Mouse (Mus musculus): ENCODE results near the gene Pik3r1.

Pik3r1 gene

DNA sequence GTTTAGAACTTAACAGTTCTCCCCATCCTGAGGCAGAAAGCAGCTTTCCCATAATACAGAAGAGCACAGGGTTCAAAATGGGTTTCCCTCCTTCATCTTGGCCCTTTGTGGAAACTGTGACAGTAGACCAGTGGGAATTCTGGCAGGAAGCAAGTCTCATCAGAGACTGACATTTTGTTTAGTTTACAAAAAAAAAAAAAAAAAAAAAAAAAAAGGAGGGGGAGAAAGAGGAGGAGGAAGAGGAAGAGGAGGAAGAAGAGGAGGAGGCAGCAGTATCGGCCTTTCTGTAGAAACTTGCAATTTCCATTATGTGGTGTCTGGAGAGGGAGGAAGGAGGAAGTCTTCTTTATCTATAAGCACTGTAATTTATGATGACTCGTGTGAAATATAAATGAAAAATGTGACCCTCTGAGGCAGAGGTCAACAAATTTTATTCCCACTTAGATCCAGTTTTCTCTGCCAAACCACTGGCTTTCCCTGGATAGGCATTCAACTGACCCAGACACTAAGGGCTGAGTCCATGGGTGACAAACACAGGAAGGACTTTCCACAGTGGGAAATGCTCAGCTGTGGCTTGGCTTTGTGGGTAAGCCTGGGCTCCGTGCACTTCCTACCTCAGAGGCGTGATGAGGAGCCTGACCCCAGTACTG lies 28.2 kb downstream of the Pik3r1 start:
- DNase-seq (ENCODE audit: low spot score in 2 of 2) = no peak

DNA sequence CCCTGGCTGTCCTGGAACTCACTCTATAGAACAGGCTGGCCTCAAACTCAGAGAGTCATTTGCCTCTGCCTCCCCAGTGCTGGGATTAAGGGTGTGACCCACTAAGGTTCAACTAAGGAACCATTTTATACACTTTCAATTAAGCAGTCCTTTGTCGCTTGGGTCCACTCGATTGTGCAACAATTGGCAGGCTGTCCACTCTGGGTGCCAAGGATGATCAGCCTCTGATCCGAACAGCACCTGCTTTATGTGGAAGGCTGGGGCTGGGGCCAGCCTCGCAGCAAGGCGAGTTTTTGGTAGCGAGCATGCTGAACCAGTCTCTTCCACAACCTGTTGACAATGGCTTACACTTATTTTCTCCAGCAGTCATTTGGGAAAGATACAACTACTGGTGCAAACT lies 29.2 kb downstream of the Pik3r1 start:
- DNase-seq (ENCODE audit: low spot score in 2 of 2) = no peak

DNA sequence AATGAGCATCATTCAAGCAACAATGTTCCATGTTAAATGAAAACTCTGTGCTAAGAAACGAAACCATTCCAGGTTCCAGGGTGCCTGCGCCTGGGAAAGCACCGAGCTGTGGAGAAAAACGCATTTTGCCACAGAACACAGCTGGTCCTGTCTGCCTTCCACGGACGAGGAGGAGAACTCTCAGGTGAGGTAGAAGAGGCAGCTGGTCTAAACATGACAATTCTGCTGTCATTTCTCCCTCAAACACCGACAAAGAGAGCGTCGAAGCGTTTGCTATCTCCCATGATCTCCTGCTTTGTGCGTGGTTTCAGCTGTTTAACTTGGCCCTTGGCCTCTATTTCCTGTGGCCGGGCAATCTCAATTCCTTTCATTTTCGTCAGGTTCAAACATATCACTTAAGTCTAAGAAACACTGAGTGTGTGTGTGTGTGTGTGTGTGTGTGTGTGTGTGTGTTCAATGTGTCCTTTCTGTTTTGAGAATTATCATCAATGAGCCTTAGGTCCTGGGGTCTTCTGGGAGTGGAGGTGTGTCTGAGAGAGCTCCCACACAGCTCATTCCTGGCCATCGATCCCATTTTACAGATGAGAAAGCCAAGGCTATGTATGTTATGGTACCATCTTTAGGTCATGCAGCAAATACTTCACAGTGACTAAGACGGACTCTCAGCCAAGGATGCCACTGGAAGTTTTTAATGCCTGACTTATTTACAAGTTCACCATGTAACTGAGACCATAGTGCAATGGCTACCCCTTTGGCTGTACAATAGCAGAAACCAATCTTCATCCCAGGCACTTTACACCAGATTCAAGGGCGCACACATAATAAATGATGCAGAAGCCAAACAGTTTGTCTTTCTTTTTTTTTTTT lies 31.3 kb downstream of the Pik3r1 start:
- DNase-seq (ENCODE audit: low spot score in 2 of 2) = no peak

DNA sequence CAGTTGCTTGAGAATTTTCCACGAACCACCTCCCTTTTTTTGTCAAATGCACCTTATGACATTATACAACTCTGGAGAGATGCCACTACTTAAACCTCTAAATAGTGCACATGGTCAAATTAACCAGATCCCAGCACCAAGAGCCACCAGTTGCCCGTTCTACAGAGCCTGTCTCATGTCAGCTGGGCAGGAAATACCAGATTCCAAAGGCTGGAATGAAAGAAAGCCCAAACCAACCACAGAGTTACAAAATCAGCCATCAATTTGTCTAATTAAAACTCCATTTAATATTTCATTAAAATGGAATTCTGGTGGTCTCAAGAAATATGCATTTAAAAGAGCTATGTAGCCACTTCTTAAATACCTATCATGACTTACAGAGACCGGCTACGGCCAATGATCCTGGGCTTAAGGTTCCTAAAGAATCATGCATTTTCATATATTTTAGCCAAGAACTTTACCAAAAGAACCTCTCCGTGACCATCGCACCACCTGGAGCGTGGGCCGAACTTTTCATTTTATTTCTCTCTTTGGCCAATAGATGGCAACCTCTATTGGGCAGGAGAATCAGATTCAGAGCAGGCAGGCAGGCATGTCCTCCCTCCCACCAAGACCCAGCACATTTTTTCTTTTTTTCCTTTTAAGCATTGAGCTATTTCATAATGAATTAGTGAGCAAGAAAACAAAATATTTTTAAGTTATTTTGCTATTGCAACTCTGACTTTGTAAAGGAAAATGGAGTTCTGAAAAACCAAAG lies 32.5 kb downstream of the Pik3r1 start:
- no peak for DNase-seq (ENCODE audit: low spot score in 2 of 2)

DNA sequence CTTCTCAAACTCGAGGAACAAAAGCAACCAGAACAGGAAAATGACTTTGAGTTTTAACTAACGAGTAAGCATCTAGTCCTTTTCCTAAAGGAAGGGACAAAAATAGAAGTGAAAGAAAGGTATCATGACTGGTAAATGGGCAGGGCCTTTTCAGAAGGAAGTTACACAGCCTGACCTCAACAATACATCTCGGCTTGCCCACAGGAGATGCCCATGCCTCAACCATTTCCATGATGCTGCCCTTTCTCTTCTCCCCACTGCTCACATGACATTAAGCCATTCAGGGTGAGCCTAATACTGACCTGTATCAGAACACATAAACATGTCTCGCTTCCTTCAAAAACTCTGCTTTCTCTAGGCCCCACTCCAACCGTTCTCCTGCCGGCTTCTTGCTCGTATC lies 33.8 kb downstream of the Pik3r1 start:
- DNase-seq (ENCODE audit: low spot score in 2 of 2) = no peak

DNA sequence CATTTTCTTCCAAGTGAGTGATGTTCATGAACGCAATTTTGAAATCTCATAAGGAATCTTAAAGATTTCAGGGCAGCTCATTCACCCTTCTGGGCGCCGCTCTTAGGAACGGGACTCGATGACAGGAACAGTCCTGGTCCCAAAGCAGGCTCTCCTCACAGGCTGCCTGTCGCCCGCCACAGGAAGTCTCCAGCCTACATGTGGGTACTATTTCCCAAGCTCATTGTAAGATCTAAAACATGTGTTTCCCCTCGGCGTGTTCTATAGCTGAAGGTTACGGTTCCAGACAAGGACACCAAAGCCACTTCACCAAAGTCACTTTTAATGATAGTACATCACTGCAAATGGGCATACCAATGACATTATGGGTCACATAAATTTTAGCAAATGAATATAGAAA lies 35.3 kb downstream of the Pik3r1 start:
- no peak for DNase-seq (ENCODE audit: low spot score in 2 of 2)

DNA sequence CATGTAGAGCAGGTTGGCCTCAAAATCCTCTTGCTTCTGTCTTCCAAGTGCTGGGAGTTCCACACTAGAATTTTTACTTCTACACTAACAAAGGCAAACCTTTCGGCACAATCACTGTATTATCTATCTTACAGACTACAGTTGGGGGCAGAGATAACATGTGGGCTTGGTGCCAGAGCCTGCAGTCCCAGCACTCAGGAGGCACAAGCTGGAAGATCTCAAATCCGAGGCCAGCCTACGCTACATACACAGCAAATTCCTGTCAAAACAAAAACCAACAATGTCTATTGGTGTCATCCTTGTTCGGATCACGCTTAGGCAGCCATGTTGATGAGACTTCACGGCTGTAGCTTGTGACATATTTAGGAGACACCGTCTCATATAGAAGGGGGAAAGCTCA lies 36.2 kb downstream of the Pik3r1 start:
- DNase-seq (ENCODE audit: low spot score in 2 of 2) = no peak

DNA sequence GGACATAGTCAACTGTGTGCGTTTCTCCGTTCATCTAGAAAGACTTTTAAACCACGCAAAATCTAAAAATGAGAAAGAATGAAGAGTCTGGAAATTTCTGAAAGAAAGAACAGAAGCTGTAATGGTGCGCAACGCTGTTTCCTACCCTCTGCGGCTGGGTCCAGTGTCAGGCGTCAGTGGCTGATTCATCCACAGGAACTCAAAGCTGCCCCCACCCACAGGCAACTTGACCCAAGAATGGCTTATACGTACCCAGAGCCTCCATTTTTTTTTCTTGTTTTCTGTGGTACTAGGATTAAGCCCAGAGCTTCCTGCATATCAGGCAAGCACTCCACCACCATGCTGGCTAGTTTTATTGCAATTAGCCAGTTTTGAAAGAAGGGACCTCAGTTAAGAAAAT lies 37.7 kb downstream of the Pik3r1 start:
- no peak for DNase-seq (ENCODE audit: low spot score in 2 of 2)

DNA sequence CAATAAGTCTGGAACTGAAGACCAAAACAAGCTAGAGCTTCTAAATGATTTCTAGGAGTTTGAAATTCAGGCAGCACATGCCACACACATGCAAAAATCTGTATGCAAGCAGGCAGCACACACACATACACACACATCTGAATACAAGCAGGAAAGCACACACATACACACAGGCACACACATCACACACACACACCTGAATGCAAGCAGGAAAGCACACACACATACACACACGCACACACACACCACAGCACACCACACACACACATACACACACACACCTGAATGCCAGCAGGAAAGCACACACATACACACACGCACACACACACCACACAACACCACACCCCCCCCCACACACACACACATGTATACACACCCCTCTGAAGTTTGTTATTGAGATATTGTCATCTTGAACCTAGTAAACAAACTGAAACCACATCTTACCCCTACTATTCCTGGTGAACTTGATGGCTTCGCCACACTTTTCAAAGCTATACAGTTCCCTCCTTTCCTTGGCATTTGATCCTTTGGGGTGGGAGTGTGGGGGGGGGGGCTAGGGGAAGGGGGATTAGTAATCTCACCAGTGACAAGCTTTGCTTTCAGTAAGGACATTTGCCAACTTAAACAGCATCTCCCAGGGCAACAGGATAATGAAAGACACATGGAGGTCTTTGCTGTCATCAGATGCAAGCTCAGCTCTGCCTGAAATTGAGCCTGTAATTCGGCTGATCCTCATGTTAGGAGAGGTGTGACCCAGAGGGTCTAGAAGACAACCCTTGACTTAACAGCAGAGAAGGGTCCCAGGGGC lies 38.6 kb downstream of the Pik3r1 start:
- DNase-seq (ENCODE audit: low spot score in 2 of 2) = peak in 1 of 2 experiments; percentile 31

DNA sequence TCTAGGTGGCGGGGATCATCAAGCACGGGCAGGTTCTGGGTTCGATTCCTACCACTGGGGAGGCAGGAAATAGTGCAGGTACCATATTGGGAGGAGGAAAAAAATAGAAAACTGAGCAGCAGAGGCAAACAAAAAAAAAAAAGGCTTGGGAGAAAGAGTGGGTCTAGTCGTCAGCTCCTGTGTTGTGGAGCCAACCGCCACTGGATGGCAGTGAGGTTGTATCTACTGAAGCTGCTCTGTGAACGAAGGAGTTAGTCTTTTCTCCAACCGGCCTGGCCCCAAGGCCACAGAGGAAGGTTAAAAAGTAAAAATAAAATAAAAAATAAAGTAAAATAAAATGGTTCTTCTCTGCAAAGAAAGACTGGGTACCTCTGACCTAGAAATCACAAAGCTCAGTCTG lies 39.2 kb downstream of the Pik3r1 start:
- DNase-seq (ENCODE audit: low spot score in 2 of 2) = peak in 1 of 2 experiments; percentile 52

DNA sequence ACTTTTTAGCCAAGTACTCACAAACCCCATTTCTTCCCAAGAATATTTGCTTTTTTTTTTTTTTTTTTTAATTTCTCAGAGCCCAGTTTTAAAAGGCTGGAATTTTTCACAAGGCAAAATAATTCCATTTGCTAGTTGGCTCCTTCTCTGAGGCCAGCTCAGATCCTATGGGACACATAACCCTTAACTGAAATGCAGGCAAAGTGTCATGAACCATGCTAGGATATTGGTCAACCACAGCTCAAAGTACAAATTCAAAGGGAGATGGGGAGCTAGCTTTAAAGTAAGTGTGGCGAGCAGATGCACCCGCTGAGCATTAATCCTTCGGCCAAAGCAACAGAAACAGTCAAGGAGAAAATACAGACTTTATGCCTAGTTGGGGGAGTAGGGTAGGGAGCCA lies 39.7 kb downstream of the Pik3r1 start:
- no peak for DNase-seq (ENCODE audit: low spot score in 2 of 2)

DNA sequence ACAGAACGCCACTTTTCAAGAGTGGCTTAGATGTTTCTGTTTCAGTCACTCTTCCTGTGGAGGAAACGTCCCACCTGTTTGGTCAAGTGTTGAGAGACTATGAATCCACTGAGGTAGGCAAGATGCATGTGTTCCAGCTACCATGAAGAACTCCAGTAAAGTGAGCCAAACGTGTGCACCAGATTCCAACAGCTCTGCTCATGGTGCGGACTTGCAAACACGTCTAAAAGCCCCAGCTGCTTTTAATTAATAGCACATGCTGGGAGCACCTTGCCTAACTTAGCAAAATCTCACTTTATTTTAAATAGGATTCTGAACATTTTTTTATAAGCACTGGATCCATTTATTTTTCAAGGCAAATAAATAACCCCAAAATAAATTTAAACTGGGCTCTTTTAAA lies 40.2 kb downstream of the Pik3r1 start:
- no peak for DNase-seq (ENCODE audit: low spot score in 2 of 2)

DNA sequence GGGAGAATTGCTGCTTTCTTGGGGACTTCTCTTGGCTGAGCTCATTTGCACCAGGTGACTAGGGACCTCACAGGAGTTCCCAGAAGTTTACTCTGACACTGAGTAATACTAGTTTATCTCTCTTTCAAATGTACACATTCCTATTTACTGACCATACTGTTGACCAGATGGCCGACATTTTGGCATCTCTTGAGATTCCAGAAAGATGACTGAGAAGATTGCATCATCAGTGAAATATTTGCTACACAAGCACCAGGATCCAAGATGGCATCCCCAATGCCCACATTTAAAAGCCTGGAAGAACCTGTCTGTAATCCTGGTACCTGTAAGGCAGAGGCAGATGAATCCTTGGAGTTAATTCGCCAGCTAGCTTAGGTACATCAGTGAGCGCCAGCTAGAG lies 41.1 kb downstream of the Pik3r1 start:
- DNase-seq (ENCODE audit: low spot score in 2 of 2) = no peak

DNA sequence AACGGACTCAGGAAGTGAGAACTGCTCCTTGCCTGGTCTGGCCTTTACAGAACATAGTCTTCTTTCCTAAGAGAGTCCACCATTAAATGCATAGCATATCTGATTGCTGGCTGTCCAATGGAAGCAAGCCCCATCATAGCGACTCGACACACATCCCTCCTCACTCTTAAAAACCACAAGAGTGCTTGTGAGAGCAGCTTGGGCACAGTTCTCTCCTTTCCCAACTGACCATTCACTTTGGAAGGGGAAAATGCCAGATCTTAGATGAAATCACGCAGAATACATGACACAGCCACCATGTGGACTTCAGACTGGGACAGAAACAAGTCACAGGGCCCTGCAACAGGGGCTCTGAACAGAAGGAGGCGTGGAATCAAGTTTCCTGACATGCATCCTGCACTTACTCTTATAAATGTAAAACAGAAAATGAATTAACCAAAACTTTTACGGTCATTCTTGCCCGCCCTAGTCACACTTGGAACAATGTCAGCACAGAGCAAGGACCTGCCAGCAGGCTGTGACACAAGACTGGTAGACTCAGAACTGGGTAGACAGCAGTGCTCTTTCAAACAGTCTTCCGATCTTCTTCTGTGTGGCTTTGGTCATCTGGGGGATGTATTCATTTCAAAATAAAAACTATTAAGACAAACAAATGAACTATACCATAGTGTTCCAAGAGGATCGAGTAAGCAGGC lies 46.0 kb downstream of the Pik3r1 start:
- DNase-seq (ENCODE audit: low spot score in 2 of 2) = no peak

DNA sequence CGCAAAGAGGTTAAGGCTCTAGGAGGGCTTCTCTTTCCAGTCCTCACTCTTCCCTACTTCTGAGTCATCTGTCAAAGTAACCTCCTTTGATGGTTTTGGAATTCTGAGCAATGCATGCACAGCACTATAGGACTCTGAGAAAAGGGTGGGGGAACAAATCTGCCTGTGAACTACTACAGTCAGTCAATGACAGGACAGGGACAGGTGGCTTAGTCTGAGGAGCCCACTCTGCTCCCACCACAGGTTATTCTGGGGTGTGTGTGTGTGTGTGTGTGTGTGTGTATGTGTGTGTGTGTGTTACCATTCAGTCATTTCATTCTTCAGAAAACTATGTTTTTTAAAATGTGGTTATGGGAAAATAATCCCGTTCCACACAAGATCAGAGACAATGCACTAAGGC lies 46.9 kb downstream of the Pik3r1 start:
- DNase-seq (ENCODE audit: low spot score in 2 of 2) = no peak

DNA sequence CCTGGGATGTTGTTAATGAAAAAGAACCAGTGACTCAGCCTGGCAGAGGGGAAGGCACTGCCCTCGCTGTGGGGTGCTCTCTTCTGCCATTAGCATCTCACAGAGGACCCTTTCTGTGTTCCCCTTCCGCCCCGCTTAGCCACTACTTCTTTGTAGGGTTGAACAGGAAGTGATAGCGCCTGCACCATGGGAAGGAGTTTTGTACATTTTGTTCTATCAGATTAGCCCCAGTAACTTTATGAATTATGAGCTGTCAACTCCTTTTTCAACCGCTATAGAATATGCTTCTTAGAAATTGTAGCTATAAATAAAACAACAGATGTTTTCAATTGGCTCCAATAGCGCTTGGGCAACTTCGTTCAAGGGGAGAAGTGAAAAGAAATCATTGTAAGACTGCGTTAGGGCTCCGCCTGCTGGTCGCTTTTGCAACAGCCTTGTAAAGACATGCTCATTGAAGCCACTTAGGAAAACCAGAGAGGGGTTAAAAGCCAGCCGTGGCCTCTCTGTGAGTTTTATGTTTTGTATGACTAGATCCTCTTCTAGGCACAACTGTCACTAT lies 48.6 kb downstream of the Pik3r1 start:
- DNase-seq (ENCODE audit: low spot score in 2 of 2) = peak; percentile 61 to 76

DNA sequence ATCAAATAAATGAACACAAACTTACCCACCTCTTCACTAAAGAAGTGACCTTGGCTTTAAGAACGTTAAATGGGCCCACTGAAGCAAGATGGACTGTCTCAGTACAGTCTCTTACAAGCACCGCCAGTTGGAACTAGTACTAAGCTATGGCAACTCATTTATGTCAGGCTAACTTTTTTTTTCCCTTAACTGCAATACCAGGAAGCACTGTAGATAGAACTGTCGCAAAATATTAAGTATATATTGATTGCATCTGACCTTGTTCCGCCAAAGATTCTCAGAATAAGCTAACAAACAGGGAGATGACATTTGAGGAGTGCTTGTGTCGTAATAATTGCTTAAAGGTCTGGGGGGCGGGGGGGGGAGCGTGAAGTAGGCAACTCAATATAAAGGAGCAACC lies 49.3 kb downstream of the Pik3r1 start:
- DNase-seq (ENCODE audit: low spot score in 2 of 2) = no peak

DNA sequence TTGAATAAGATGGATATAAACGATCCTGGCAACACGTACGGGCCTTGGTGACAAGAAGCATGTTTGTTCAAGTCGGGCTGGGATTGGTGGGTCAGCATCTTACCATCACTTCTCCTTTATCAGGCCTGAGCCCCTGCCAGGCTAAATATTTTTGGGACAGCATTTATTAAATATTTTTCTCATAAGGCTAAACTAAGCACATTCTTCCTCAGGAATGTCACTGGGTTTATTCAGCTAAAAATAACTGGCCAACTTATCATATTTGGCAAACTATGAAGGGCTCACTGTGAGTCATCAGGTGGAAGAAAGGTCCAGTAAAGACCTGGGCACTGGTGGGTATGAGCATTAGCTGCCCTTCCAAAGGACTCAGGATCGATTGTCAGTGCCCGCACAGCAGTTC lies 50.2 kb downstream of the Pik3r1 start:
- DNase-seq (ENCODE audit: low spot score in 2 of 2) = peak in 1 of 2 experiments; percentile 48

DNA sequence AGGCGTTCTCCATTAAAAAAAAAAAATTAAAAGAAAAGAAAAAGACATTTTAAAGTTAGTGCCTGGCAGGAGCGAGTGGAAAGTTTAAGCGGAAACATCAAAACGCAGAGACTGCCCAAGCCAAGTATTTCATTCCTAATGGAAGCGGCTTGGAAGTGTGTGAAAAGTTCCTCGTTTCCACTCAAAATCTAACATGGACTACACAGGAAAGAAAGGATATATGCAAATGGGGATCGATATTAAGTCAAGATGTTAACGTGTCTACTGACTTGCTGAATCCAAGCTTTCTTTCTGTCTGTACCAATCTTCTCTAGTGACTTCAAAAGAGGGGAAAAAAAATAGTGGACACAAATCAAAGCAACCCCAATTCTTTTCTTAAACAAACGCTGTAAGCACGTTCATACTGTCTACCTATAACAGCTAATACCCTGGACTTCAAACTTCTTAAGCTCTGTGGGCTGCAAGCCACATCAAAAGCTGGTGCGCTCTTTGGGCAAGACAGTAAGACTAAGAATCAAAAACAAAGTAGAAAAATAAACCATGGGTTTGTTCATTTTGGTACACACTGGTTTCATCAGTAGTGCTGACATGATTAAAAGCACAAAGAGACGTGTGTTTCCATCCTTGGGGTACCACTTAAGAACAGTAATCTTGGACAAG lies 54.5 kb downstream of the Pik3r1 start:
- DNase-seq (ENCODE audit: low spot score in 2 of 2) = no peak

DNA sequence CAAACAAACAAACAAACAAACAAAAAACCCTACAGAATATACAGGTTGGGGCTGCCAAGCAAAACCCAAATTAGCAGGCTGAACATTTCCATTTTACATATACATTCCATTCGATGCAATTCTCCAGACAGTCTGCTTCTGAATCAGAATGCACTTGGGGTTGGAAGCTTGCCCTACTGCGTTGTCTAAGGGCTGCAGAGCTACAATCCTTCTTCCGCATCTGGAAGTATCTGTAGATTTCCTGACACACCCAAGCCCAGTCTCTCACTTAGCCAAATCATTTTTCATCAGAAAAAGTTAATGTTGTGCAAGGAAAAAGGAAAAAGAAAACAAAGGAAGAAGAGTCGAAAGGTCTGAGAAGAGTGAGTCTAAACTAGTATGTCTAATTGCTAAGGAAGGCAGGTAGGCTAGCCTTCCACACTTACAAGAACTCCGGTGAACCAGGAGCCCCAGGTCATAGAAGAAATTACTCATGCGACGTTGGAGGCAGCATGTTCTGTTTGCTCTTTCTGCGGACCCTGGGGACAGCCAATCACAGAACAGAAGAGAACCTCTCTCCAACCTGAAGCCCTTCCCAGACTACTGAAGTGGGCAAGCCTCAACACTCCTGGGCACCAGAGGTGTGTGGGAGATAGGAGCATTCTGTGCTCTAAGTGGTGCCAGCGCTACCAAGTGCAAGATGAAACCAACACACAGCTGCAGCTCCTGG lies 55.1 kb downstream of the Pik3r1 start:
- no peak for DNase-seq (ENCODE audit: low spot score in 2 of 2)

Data from heart, adult 9 months (tissue).